Mouse (Mus musculus) megakaryocyte, embryonic 14.5 days (primary cell): ENCODE data around the gene Col18a1.

Source experiments
- FLI1 ChIP-seq: IDR thresholded peaks from 2 replicates; pipeline ENCODE4 v1.6.1; 2012; ENCODE audit warnings: low read length, inconsistent platforms, mixed read lengths
- GATA1 ChIP-seq: IDR thresholded peaks from 3 replicates; pipeline ENCODE4 v1.6.1; 2012; ENCODE audit warnings: mixed read lengths, low read length, inconsistent platforms, borderline replicate concordance

- TF ChIP-seq GATA1 (no peak), FLI1 (no peak)
Measured at GRCm38 (mm10) chr10:77206134-77206533, 39.8 kb upstream of the Col18a1 start.
